Mouse (Mus musculus) kidney, embryonic 15.5 days (tissue): Measurements from ENCODE around the gene Appbp2. TPM values are rescaled to one million over a fixed set of nuclear protein-coding genes. Genes with fewer than 3 reads are reported as not detected.
A peak's percentile ranks its signal among the peaks of the same experiment; 100 is the strongest.

Experiments used
- ATAC-seq: fragments of 200-750 bp; cut with Nextera tagmentation; replicated peaks from 2 replicates; pipeline ENCODE4 v1.8.0; 2017; ENCODE audit warnings: moderate TSS enrichment; ENCODE audit not compliant: low FRiP score
- H3K27ac ChIP-seq: fragments of 300-500 bp; sonication (generic); 2 replicates; pipeline ENCODE4 v1.5.1; 2015; ENCODE audit warnings: mild to moderate bottlenecking, inconsistent platforms
- H3K27me3 ChIP-seq: fragments of 300-500 bp; sonication (generic); 2 replicates; pipeline ENCODE4 v1.6.1; 2015; ENCODE audit warnings: inconsistent platforms
- H3K36me3 ChIP-seq: fragments of 300-500 bp; sonication (generic); 2 replicates; pipeline ENCODE4 v1.6.1; 2015; ENCODE audit warnings: inconsistent platforms
- H3K4me1 ChIP-seq: fragments of 300-500 bp; sonication (generic); 2 replicates; pipeline ENCODE4 v1.6.1; 2015; ENCODE audit warnings: inconsistent platforms
- H3K4me2 ChIP-seq: fragments of 300-500 bp; sonication (generic); 2 replicates; pipeline ENCODE4 v1.6.1; 2015; ENCODE audit warnings: moderate library complexity, mild to moderate bottlenecking, inconsistent platforms
- H3K4me3 ChIP-seq: fragments of 300-500 bp; sonication (generic); replicated peaks from 2 replicates; pipeline ENCODE4 v1.5.1; 2015; ENCODE audit warnings: mild to moderate bottlenecking, inconsistent platforms
- H3K9ac ChIP-seq: fragments of 300-500 bp; sonication (generic); 2 replicates; pipeline ENCODE4 v1.6.1; 2015; ENCODE audit warnings: mild to moderate bottlenecking, inconsistent platforms
- H3K9me3 ChIP-seq: fragments of 300-500 bp; sonication (generic); replicated peaks from 2 replicates; pipeline ENCODE4 v1.6.1; 2016; ENCODE audit warnings: inconsistent platforms
- WGBS: fragments of 180-500 bp; shearing (Covaris S2); methylation state at CpG from one replicate; pipeline ENCODE4 v1.1.7; 2015; ENCODE audit warnings: mixed read lengths; 5-methylcytosine and 5-hydroxymethylcytosine counted together
- polyA plus RNA-seq: library from polyadenylated mRNA; unstranded; fragments of >200 nt; fragmentation: Nextera tagmentation; extraction: Ambion mirVana; gene quantifications from 2 replicates; pipeline ENCODE4 v1.2.1, GENCODE M21; 2015

Gene Appbp2
- polyA plus RNA-seq, 1 experiment from 2014 or later = 45.4 TPM

- 87% methylated on average over 7 of the region's 7 CpGs for WGBS
- no peak overlapping the region for H3K27ac ChIP-seq
Observed at GRCm38 (mm10) chr11:85253641-85254040, 18.7 kb upstream of the Appbp2 start.

DNA sequence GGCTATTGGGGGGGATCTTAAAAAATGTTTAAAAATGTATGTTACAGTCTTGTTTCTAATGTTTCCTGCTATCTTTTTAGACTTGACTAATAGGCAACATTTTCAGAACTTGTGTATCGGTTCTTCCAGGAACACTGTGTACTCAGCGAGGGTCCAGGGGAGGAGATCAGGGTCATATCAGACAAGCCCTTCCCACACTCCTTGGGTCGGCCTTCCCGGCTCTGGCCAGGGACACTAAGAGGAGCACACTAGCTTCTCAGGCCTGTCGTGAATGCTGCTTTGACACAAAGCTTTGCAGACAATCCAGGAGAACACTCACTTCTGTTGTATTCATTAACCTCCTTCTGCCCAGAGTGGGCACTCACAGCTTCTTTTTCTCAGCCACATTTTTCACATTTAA, 18.1 kb upstream of the Appbp2 start:
- H3K27ac ChIP-seq = no peak overlapping the region
- no peak overlapping the region for H3K4me2 ChIP-seq
- no peak overlapping the region for H3K9ac ChIP-seq
- no peaks in the 10 kb centered on the region for H3K36me3 ChIP-seq
- no peak for ATAC-seq
- H3K27me3 ChIP-seq = no peaks in the 10 kb centered on the region
- H3K4me1 ChIP-seq = no peaks in the 10 kb centered on the region
- 74% methylated on average over 5 of the region's 5 CpGs for whole genome bisulfite sequencing
- no peak overlapping the region for H3K4me3 ChIP-seq
- H3K9me3 ChIP-seq = no peaks in the 10 kb centered on the region

More at GRCm38 (mm10) chr11:85253641-85254040, 18.7 kb upstream of the Appbp2 start:
- Histone ChIP-seq H3K36me3 (no peaks in the 10 kb centered on the region), H3K9ac (no peak overlapping the region), H3K4me3 (no peak overlapping the region), H3K4me1 (no peaks in the 10 kb centered on the region), H3K27me3 (no peaks in the 10 kb centered on the region), H3K9me3 (no peaks in the 10 kb centered on the region), H3K4me2 (no peak overlapping the region)
- ATAC-seq = no peak

DNA sequence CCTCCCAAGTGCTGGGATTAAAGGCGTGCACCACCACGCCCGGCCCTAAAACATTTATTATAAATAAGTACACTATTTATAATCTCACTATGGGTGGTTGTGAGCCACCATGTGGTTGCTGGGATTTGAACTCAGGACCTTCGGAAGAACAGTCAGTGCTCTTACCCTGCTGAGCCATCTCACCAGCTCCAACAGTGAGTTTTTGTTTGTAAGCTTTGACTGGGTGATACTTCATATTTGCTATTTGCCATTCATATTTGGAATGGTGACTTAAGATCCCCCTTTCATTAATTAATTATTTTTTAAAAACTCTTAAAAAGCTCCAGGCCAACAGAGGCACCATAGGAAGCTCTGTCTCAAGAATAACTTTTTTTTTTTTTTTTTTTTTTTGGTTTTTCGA, 17.0 kb upstream of the Appbp2 start:
- WGBS = 87% methylated on average over 5 of the region's 5 CpGs
- ATAC-seq = no peak
- Histone ChIP-seq H3K4me3 (no peak overlapping the region), H3K9ac (no peak overlapping the region), H3K36me3 (no peaks in the 10 kb centered on the region), H3K4me1 (no peaks in the 10 kb centered on the region), H3K27me3 (no peaks in the 10 kb centered on the region), H3K4me2 (no peak overlapping the region), H3K9me3 (no peaks in the 10 kb centered on the region), H3K27ac (no peak overlapping the region)

- no peaks in the 10 kb centered on the region for H3K9me3 ChIP-seq
- no peak overlapping the region for H3K4me2 ChIP-seq
- WGBS = 75% methylated on average over 3 of the region's 3 CpGs
- H3K27ac ChIP-seq = no peak overlapping the region
- H3K27me3 ChIP-seq = no peaks in the 10 kb centered on the region
- no peak overlapping the region for H3K9ac ChIP-seq
- H3K4me3 ChIP-seq = no peak overlapping the region
- H3K36me3 ChIP-seq = no peaks in the 10 kb centered on the region
- no peak for ATAC-seq
- H3K4me1 ChIP-seq = no peaks in the 10 kb centered on the region
Observed at GRCm38 (mm10) chr11:85250467-85250866, 15.5 kb upstream of the Appbp2 start.

DNA sequence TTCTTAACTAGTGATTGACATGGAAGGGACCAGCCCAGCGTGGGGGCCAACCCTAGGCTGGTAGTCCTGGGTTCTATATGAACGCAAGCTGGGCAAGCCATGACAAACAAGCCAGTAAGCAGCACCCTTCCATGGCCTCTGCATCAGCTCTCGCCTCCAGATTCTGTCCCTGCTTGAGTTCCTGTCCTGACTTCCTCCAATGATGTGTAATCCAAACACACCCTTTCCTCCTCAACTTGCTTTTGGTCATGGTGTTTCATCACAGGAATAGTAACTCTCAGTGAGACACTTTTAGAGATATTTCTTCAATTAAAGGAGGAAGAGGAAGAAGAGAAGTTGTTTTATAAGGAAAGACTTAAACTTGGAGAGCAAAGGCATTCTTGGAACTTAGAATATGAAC, 14.4 kb upstream of the Appbp2 start:
- WGBS = 76% methylated on average over 3 of the region's 3 CpGs
- no peak overlapping the region for H3K27ac ChIP-seq
- no peaks in the 10 kb centered on the region for H3K36me3 ChIP-seq
- no peak overlapping the region for H3K4me2 ChIP-seq
- H3K27me3 ChIP-seq = no peaks in the 10 kb centered on the region
- no peak overlapping the region for H3K9ac ChIP-seq
- H3K9me3 ChIP-seq = no peaks in the 10 kb centered on the region
- no peaks in the 10 kb centered on the region for H3K4me1 ChIP-seq
- no peak overlapping the region for H3K4me3 ChIP-seq
- ATAC-seq = no peak

DNA sequence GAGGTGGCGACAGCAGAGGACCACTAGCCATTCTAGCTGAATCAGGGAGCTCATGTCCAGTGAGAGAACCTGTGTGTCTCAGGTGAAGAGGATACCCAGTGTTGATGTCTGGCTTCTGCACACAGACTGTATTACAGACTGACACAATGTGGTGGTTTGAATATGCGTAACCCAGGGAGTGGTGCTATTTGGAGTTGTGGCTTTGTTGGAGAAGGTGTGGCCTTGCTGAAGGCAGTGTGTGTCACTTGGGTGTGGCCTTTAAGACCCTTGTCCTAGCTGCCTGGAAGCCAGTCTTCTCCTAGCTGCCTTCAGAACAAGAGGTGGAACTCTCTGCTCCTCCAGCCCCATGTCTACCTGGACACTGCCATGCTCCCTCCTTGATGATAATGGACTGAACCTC, 13.2 kb upstream of the Appbp2 start:
- no peaks in the 10 kb centered on the region for H3K4me1 ChIP-seq
- no peaks in the 10 kb centered on the region for H3K36me3 ChIP-seq
- no peaks in the 10 kb centered on the region for H3K9me3 ChIP-seq
- no peak overlapping the region for H3K4me3 ChIP-seq
- H3K27ac ChIP-seq = no peak overlapping the region
- 95% methylated on average over 2 of the region's 2 CpGs for WGBS
- H3K27me3 ChIP-seq = no peaks in the 10 kb centered on the region
- no peak for ATAC-seq
- no peak overlapping the region for H3K4me2 ChIP-seq
- H3K9ac ChIP-seq = no peak overlapping the region

GRCm38 (mm10) chr11:85241226-85241625, 6.3 kb upstream of the Appbp2 start:
- Histone ChIP-seq H3K9me3 (no peaks in the 10 kb centered on the region), H3K27me3 (no peaks in the 10 kb centered on the region), H3K4me1 (no peaks in the 10 kb centered on the region), H3K27ac (no peak overlapping the region), H3K4me3 (no peak overlapping the region), H3K4me2 (no peak overlapping the region), H3K9ac (no peak overlapping the region), H3K36me3 (peaks cover 11% of the 10 kb centered on the region; the same call in 1 of the 2 replicates)
- ATAC-seq = no peak
- WGBS = 91% methylated on average over 8 of the region's 8 CpGs

- no peak overlapping the region for H3K27ac ChIP-seq
- peaks cover 11% of the 10 kb centered on the region; the same call in 1 of the 2 replicates for H3K36me3 ChIP-seq
- H3K9ac ChIP-seq = no peak overlapping the region
- ATAC-seq = no peak
- H3K9me3 ChIP-seq = no peaks in the 10 kb centered on the region
- 92% methylated on average over 3 of the region's 3 CpGs for WGBS
- peaks cover 6% of the 10 kb centered on the region for H3K4me1 ChIP-seq
- H3K27me3 ChIP-seq = no peaks in the 10 kb centered on the region
- no peak overlapping the region for H3K4me2 ChIP-seq
- H3K4me3 ChIP-seq = no peak overlapping the region
Observed at GRCm38 (mm10) chr11:85240211-85240610, 5.3 kb upstream of the Appbp2 start.

- Histone ChIP-seq H3K27ac (peak overlapping the region; percentile 99), H3K4me1 (peaks cover 13% of the 10 kb centered on the region), H3K9me3 (no peaks in the 10 kb centered on the region), H3K27me3 (no peaks in the 10 kb centered on the region), H3K36me3 (peaks cover 36% of the 10 kb centered on the region), H3K9ac (peak overlapping the region; percentile 98), H3K4me3 (peak overlapping the region; percentile 97), H3K4me2 (peak overlapping the region; percentile 75)
- ATAC-seq = peak; percentile 96
- WGBS = 0% methylated on average over 69 of the region's 70 CpGs
Observed at GRCm38 (mm10) chr11:85234363-85234989, 454 bp downstream of the Appbp2 start.

GRCm38 (mm10) chr11:85233676-85234210, 1.2 kb downstream of the Appbp2 start:
- Histone ChIP-seq H3K4me1 (peaks cover 13% of the 10 kb centered on the region), H3K27me3 (no peaks in the 10 kb centered on the region), H3K27ac (peak overlapping the region; percentile 99), H3K4me3 (peak overlapping the region; percentile 97), H3K36me3 (peaks cover 32% of the 10 kb centered on the region), H3K9me3 (no peaks in the 10 kb centered on the region), H3K9ac (peak overlapping the region; percentile 98), H3K4me2 (peak overlapping the region; percentile 75)
- 7% methylated on average over 9 of the region's 9 CpGs for WGBS
- no peak for ATAC-seq

- Histone ChIP-seq H3K4me1 (0 out of 2 replicates have a peak, but pooled peaks cover 3% of the 10 kb centered on the region), H3K36me3 (peaks cover 19% of the 10 kb centered on the region), H3K9me3 (no peaks in the 10 kb centered on the region), H3K9ac (no peak overlapping the region), H3K27ac (no peak overlapping the region), H3K4me2 (no peak overlapping the region), H3K4me3 (no peak overlapping the region), H3K27me3 (no peaks in the 10 kb centered on the region)
- no peak for ATAC-seq
- 94% methylated on average over 3 of the region's 3 CpGs for WGBS
Observed at GRCm38 (mm10) chr11:85223248-85223647, 11.7 kb downstream of the Appbp2 start.

- WGBS = 98% methylated on average over 6 of the region's 6 CpGs
- Histone ChIP-seq H3K27ac (no peak overlapping the region), H3K9ac (no peak overlapping the region), H3K4me3 (no peak overlapping the region), H3K36me3 (peaks cover 19% of the 10 kb centered on the region), H3K27me3 (no peaks in the 10 kb centered on the region), H3K4me2 (no peak overlapping the region), H3K4me1 (0 out of 2 replicates have a peak, but pooled peaks cover 3% of the 10 kb centered on the region), H3K9me3 (no peaks in the 10 kb centered on the region)
- no peak for ATAC-seq
Observed at GRCm38 (mm10) chr11:85222561-85222960, 12.4 kb downstream of the Appbp2 start.

- no peaks in the 10 kb centered on the region for H3K9me3 ChIP-seq
- H3K27me3 ChIP-seq = no peaks in the 10 kb centered on the region
- no peak overlapping the region for H3K9ac ChIP-seq
- no peak overlapping the region for H3K27ac ChIP-seq
- no peak overlapping the region for H3K4me3 ChIP-seq
- no peak for ATAC-seq
- peaks cover 24% of the 10 kb centered on the region for H3K36me3 ChIP-seq
- no peaks in the 10 kb centered on the region for H3K4me1 ChIP-seq
- no peak overlapping the region for H3K4me2 ChIP-seq
- 95% methylated on average over 3 of the region's 3 CpGs for WGBS
Observed at GRCm38 (mm10) chr11:85219014-85219413, 15.9 kb downstream of the Appbp2 start.
